Mouse (Mus musculus): ENCODE measurements around the gene Kif28. TPM values are rescaled to one million over a fixed set of nuclear protein-coding genes. Genes with fewer than 3 reads are reported as not detected.

The Kif28 gene
- polyA plus RNA-seq, 1 experiment from 2014 or later: not detected

DNA sequence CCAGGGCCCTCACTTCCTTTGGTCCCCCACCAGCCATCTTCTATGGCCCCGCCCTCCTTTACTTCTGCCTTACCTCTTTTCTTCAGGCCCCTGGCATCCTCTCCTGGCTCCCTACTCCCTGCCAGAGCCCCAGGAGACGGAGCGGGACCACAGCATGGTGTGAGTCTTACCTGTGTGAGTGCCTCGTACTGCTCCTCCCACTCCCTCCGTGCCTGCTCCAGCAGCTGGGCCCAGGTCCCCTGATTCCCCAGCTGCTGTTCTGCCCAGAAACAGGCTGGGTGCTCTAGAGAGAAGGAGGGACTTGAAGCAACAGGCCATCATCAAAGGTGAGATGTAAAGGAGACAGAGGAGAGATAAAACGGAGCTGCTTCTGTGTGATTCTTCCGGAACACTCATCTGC, 32.4 kb downstream of the Kif28 start:
- H3K27ac ChIP-seq (ENCODE audit: low read length): no peak overlapping the region
- H3K4me1 ChIP-seq (ENCODE audit: control insufficient read depth, insufficient read depth, low read length): no peaks in the 10 kb centered on the region
- H3K36me3 ChIP-seq (ENCODE audit: control insufficient read depth, insufficient read depth, low read length): no peaks in the 10 kb centered on the region
- ATAC-seq: no peak
- no peak overlapping the region for H3K4me3 ChIP-seq (ENCODE audit: low read depth, low read length)
- H3K9me3 ChIP-seq (replicated peaks; ENCODE audit: control insufficient read depth, low read length, poor library complexity, severe bottlenecking): no peaks in the 10 kb centered on the region
- no peak overlapping the region for H3K4me2 ChIP-seq (ENCODE audit: low read length)
- no peaks in the 10 kb centered on the region for H3K27me3 ChIP-seq (ENCODE audit: control insufficient read depth, insufficient read depth, low read depth, low read length)
- H3K9ac ChIP-seq (ENCODE audit: low read depth, low read length): no peak overlapping the region
- 88% methylated on average over 7 of the region's 7 CpGs for WGBS

DNA sequence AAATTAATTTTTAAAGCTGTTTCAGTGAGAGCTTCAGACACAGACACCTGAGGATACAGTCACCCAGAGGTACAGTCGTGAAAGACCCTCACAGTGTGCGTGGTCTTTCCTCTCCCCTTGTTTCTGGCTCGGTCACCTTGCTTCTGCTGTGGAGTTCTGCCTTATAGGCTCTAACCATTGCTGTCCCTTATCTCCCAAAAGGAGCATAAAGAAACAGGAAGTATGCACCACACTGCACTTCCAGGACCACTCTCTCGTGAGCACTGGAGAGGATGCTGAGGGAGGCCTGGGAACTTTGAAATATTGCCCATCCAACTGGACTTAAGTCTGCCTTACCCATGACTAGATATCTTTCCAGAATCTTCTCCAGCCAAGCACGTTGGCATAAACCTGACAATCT, 34.3 kb downstream of the Kif28 start:
- Histone ChIP-seq H3K9ac (ENCODE audit: low read depth, low read length) (no peak overlapping the region), H3K36me3 (ENCODE audit: control insufficient read depth, insufficient read depth, low read length) (no peaks in the 10 kb centered on the region), H3K4me1 (ENCODE audit: control insufficient read depth, insufficient read depth, low read length) (no peaks in the 10 kb centered on the region), H3K4me3 (ENCODE audit: low read depth, low read length) (no peak overlapping the region), H3K9me3 (replicated peaks; ENCODE audit: control insufficient read depth, low read length, poor library complexity, severe bottlenecking) (no peaks in the 10 kb centered on the region), H3K4me2 (ENCODE audit: low read length) (no peak overlapping the region), H3K27ac (ENCODE audit: low read length) (no peak overlapping the region), H3K27me3 (ENCODE audit: control insufficient read depth, insufficient read depth, low read depth, low read length) (no peaks in the 10 kb centered on the region)
- WGBS: 89% methylated on average over 5 of the region's 5 CpGs
- no peak for ATAC-seq

DNA sequence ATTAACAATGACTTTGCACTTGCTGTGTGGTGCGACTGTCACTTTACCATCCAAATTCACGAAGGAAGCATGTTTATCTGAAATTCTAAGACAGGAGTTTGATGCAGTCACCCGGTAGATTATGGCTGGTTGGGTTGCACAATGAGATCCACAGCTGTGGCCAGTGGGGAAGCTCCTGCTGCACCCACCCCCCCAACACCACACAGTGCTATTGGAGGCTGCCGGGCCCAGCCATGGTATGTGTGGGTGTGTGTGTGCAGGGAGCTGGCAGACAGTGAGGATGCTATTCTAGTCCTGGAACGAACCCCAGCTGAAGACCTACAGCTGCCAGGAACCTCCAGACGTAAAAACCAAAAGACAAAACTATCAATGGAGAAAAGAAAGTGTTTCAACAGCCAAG, 35.7 kb downstream of the Kif28 start:
- no peaks in the 10 kb centered on the region for H3K4me1 ChIP-seq (ENCODE audit: control insufficient read depth, insufficient read depth, low read length)
- no peak for ATAC-seq

DNA sequence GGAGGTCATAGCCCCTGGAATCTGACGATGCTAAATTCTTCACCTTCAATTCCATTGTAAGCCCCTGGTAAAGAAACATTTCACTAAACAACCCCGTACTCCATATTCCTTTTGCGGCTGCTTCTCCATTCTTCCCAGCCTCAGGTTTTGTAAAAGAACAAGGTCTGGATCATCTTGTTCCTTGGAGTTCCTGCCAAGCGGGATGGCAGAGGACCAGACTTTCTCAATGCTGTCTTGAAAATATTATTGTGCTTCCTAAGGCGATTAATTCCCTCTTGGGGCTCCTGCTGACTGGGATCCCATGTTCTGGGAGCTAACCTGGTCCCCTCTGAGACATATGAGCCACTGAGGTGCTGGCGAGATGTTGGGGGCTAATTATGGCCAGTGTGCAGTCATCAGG, 39.9 kb downstream of the Kif28 start:
- H3K27me3 ChIP-seq (ENCODE audit: control insufficient read depth, insufficient read depth, low read depth, low read length): no peaks in the 10 kb centered on the region
- no peak overlapping the region for H3K4me2 ChIP-seq (ENCODE audit: low read length)
- H3K36me3 ChIP-seq (ENCODE audit: control insufficient read depth, insufficient read depth, low read length): no peaks in the 10 kb centered on the region
- 93% methylated on average over 6 of the region's 6 CpGs for WGBS
- no peaks in the 10 kb centered on the region for H3K4me1 ChIP-seq (ENCODE audit: control insufficient read depth, insufficient read depth, low read length)
- no peak for ATAC-seq
- H3K9ac ChIP-seq (ENCODE audit: low read depth, low read length): no peak overlapping the region
- H3K4me3 ChIP-seq (ENCODE audit: low read depth, low read length): no peak overlapping the region
- no peaks in the 10 kb centered on the region for H3K9me3 ChIP-seq (replicated peaks; ENCODE audit: control insufficient read depth, low read length, poor library complexity, severe bottlenecking)
- H3K27ac ChIP-seq (ENCODE audit: low read length): no peak overlapping the region

More for the DNA sequence above, 35.7 kb downstream of the Kif28 start:
- Histone ChIP-seq H3K9me3 (replicated peaks; ENCODE audit: control insufficient read depth, low read length, poor library complexity, severe bottlenecking) (no peaks in the 10 kb centered on the region), H3K4me3 (ENCODE audit: low read depth, low read length) (no peak overlapping the region), H3K4me2 (ENCODE audit: low read length) (no peak overlapping the region), H3K36me3 (ENCODE audit: control insufficient read depth, insufficient read depth, low read length) (no peaks in the 10 kb centered on the region), H3K9ac (ENCODE audit: low read depth, low read length) (no peak overlapping the region), H3K27me3 (ENCODE audit: control insufficient read depth, insufficient read depth, low read depth, low read length) (no peaks in the 10 kb centered on the region), H3K27ac (ENCODE audit: low read length) (no peak overlapping the region)
- 86% methylated on average over 6 of the region's 6 CpGs for WGBS

DNA sequence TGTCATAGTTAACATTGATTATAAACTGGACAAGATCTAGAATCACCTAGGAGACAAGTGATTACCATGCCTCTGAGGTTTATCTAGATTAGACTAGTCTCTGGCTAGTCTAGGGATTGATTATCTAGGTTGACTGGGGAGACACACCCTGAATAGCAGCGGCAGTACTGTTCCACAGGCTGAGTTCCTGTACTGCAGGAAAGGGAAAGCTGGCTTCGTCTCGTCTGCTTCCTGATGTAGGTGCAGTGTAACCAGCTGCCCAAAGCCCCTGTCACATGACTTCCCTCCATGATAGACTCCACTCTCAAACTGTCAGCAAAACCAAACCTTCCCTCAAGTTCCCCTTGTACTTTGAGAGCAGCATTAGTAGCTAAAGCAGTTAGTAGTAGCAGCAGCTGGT, 40.9 kb downstream of the Kif28 start:
- no peaks in the 10 kb centered on the region for H3K9me3 ChIP-seq (replicated peaks; ENCODE audit: control insufficient read depth, low read length, poor library complexity, severe bottlenecking)
- no peaks in the 10 kb centered on the region for H3K4me1 ChIP-seq (ENCODE audit: control insufficient read depth, insufficient read depth, low read length)
- no peak for ATAC-seq
- H3K27me3 ChIP-seq (ENCODE audit: control insufficient read depth, insufficient read depth, low read depth, low read length): no peaks in the 10 kb centered on the region
- H3K36me3 ChIP-seq (ENCODE audit: control insufficient read depth, insufficient read depth, low read length): no peaks in the 10 kb centered on the region
- no peak overlapping the region for H3K4me3 ChIP-seq (ENCODE audit: low read depth, low read length)
- 86% methylated on average over 3 of the region's 3 CpGs for WGBS
- H3K27ac ChIP-seq (ENCODE audit: low read length): no peak overlapping the region
- no peak overlapping the region for H3K4me2 ChIP-seq (ENCODE audit: low read length)
- no peak overlapping the region for H3K9ac ChIP-seq (ENCODE audit: low read depth, low read length)

DNA sequence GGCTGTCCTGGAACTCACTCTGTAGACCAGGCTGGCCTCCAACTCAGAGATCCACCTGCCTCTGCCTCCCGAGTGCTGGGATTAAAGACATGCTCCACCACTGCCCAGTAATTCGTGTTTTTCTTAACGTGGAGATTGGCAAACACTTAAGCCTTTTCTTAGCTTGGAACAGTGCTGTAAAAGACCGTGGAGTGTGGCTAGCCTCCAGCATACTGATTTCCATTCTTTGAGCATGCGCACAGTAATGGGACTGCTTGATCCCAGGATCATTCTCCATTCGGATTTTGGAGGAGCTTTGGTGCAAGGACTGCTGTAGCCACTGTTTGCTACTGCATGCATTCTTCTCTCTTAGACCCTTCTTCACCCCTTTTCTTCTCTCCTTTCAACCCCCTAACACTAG, 55.6 kb downstream of the Kif28 start:
- no peaks in the 10 kb centered on the region for H3K9me3 ChIP-seq (replicated peaks; ENCODE audit: control insufficient read depth, low read length, poor library complexity, severe bottlenecking)
- no peaks in the 10 kb centered on the region for H3K4me1 ChIP-seq (ENCODE audit: control insufficient read depth, insufficient read depth, low read length)
- H3K27me3 ChIP-seq (ENCODE audit: control insufficient read depth, insufficient read depth, low read depth, low read length): no peaks in the 10 kb centered on the region
- no peak for ATAC-seq
- no peak overlapping the region for H3K9ac ChIP-seq (ENCODE audit: low read depth, low read length)
- H3K4me2 ChIP-seq (ENCODE audit: low read length): no peak overlapping the region
- H3K4me3 ChIP-seq (ENCODE audit: low read depth, low read length): no peak overlapping the region
- H3K27ac ChIP-seq (ENCODE audit: low read length): no peak overlapping the region
- 54% methylated on average over 6 of the region's 6 CpGs for WGBS
- peaks cover 20% of the 10 kb centered on the region for H3K36me3 ChIP-seq (ENCODE audit: control insufficient read depth, insufficient read depth, low read length)

DNA sequence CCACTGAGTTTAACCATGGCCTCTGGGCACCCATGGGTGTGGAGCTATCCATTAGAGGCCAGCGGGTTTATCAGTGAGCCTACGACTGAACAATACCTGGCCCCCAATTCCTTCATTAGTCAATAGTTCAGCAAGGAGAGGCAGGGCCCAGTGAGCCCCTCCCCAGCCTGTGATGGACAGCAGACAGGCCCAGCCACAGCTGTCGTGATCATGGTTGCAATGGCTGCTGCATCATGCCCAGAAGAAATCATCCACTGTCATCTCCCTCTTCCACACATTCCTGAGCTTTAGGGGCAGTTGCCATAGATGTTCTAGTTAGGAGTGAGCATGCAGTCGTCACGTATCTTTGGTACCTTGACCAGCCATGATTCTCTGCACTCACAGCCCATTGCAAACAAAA, 56.2 kb downstream of the Kif28 start:
- H3K27ac ChIP-seq (ENCODE audit: low read length): no peak overlapping the region
- no peaks in the 10 kb centered on the region for H3K27me3 ChIP-seq (ENCODE audit: control insufficient read depth, insufficient read depth, low read depth, low read length)
- H3K4me2 ChIP-seq (ENCODE audit: low read length): no peak overlapping the region
- H3K4me1 ChIP-seq (ENCODE audit: control insufficient read depth, insufficient read depth, low read length): no peaks in the 10 kb centered on the region
- 82% methylated on average over 5 of the region's 5 CpGs for WGBS
- no peaks in the 10 kb centered on the region for H3K9me3 ChIP-seq (replicated peaks; ENCODE audit: control insufficient read depth, low read length, poor library complexity, severe bottlenecking)
- no peak overlapping the region for H3K4me3 ChIP-seq (ENCODE audit: low read depth, low read length)
- peaks cover 21% of the 10 kb centered on the region for H3K36me3 ChIP-seq (ENCODE audit: control insufficient read depth, insufficient read depth, low read length)
- ATAC-seq: no peak
- H3K9ac ChIP-seq (ENCODE audit: low read depth, low read length): no peak overlapping the region

DNA sequence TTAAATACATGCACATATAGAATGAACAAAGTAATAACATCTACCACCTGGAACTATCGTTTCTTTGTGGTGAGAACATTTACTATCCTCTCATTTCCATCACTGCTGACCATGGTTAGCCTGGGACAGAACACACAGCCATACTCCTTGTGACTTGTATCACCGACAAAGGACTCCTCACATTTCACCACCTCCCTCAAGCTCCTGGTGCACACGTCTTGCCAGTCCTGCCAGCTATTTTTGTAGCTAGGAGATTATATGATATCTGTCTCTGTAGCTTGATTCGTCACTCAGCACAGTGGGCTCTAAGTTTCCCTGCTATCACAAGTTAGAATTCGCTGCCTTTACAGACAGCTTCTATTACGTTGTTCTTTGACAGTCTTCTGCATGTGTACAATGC, 56.7 kb downstream of the Kif28 start:
- no peak overlapping the region for H3K27ac ChIP-seq (ENCODE audit: low read length)
- WGBS: 89% methylated on average over 6 of the region's 6 CpGs

DNA sequence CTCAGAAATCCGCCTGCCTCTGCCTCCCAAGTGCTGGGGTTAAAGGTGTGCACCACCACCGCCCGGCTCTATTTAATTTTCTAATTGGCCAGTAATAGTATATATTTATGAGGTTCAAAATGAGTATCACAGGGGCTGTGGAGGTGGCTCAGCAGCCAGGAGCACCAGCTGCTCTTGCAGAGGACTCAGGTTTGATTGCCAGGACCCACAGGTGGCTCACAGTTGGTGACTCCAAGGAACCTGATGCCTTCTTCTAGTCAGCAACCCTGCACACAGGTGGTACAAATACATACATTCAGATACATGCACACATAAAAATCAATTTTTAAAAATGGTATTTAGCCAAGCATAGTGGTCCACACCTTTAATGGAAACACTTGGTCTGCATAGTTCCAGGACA, 57.1 kb downstream of the Kif28 start:
- no peaks in the 10 kb centered on the region for H3K4me1 ChIP-seq (ENCODE audit: control insufficient read depth, insufficient read depth, low read length)
- no peak overlapping the region for H3K27ac ChIP-seq (ENCODE audit: low read length)
- no peaks in the 10 kb centered on the region for H3K27me3 ChIP-seq (ENCODE audit: control insufficient read depth, insufficient read depth, low read depth, low read length)
- H3K36me3 ChIP-seq (ENCODE audit: control insufficient read depth, insufficient read depth, low read length): peaks cover 30% of the 10 kb centered on the region
- no peak overlapping the region for H3K4me3 ChIP-seq (ENCODE audit: low read depth, low read length)
- no peaks in the 10 kb centered on the region for H3K9me3 ChIP-seq (replicated peaks; ENCODE audit: control insufficient read depth, low read length, poor library complexity, severe bottlenecking)
- no peak for ATAC-seq
- no peak overlapping the region for H3K9ac ChIP-seq (ENCODE audit: low read depth, low read length)
- WGBS: 95% methylated on average over 3 of the region's 3 CpGs
- H3K4me2 ChIP-seq (ENCODE audit: low read length): no peak overlapping the region

More for the DNA sequence above, 56.7 kb downstream of the Kif28 start:
- no peak overlapping the region for H3K4me3 ChIP-seq (ENCODE audit: low read depth, low read length)
- H3K4me1 ChIP-seq (ENCODE audit: control insufficient read depth, insufficient read depth, low read length): no peaks in the 10 kb centered on the region
- no peaks in the 10 kb centered on the region for H3K27me3 ChIP-seq (ENCODE audit: control insufficient read depth, insufficient read depth, low read depth, low read length)
- H3K9ac ChIP-seq (ENCODE audit: low read depth, low read length): no peak overlapping the region
- H3K36me3 ChIP-seq (ENCODE audit: control insufficient read depth, insufficient read depth, low read length): peaks cover 26% of the 10 kb centered on the region
- no peak for ATAC-seq
- H3K9me3 ChIP-seq (replicated peaks; ENCODE audit: control insufficient read depth, low read length, poor library complexity, severe bottlenecking): no peaks in the 10 kb centered on the region
- H3K4me2 ChIP-seq (ENCODE audit: low read length): no peak overlapping the region

DNA sequence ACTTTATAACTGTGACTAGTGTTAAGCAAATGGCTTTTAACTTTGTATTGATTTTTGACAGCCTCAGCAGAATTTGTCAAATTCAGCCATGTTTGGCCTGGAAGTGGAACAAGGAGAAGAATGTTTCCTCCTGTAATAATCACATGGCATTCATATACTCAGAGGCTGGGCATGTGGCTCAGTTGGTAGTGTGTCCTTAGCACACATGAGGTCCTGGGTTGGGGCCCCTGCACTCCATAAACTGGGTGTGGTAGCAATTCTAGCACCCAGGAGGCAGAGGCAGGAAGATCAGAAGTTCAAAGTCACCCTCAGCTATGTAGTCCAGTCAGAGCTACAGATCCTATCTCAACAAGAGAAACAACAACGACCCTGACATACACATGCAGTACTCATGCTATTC, 57.8 kb downstream of the Kif28 start:
- Histone ChIP-seq H3K4me1 (ENCODE audit: control insufficient read depth, insufficient read depth, low read length) (no peaks in the 10 kb centered on the region), H3K9ac (ENCODE audit: low read depth, low read length) (no peak overlapping the region), H3K36me3 (ENCODE audit: control insufficient read depth, insufficient read depth, low read length) (peaks cover 32% of the 10 kb centered on the region), H3K4me2 (ENCODE audit: low read length) (no peak overlapping the region), H3K27me3 (ENCODE audit: control insufficient read depth, insufficient read depth, low read depth, low read length) (no peaks in the 10 kb centered on the region), H3K27ac (ENCODE audit: low read length) (no peak overlapping the region), H3K9me3 (replicated peaks; ENCODE audit: control insufficient read depth, low read length, poor library complexity, severe bottlenecking) (no peaks in the 10 kb centered on the region), H3K4me3 (ENCODE audit: low read depth, low read length) (no peak overlapping the region)
- WGBS: 76% methylated on average over 1 of the region's 1 CpGs
- ATAC-seq: no peak
